Mouse (Mus musculus): ENCODE results near the gene Bcap29. TPM values are rescaled to one million over a fixed set of nuclear protein-coding genes. Genes with fewer than 3 reads are reported as not detected.

The Bcap29 gene
- 10 to 100 TPM; 29.3 TPM for total RNA-seq (2023)

DNA sequence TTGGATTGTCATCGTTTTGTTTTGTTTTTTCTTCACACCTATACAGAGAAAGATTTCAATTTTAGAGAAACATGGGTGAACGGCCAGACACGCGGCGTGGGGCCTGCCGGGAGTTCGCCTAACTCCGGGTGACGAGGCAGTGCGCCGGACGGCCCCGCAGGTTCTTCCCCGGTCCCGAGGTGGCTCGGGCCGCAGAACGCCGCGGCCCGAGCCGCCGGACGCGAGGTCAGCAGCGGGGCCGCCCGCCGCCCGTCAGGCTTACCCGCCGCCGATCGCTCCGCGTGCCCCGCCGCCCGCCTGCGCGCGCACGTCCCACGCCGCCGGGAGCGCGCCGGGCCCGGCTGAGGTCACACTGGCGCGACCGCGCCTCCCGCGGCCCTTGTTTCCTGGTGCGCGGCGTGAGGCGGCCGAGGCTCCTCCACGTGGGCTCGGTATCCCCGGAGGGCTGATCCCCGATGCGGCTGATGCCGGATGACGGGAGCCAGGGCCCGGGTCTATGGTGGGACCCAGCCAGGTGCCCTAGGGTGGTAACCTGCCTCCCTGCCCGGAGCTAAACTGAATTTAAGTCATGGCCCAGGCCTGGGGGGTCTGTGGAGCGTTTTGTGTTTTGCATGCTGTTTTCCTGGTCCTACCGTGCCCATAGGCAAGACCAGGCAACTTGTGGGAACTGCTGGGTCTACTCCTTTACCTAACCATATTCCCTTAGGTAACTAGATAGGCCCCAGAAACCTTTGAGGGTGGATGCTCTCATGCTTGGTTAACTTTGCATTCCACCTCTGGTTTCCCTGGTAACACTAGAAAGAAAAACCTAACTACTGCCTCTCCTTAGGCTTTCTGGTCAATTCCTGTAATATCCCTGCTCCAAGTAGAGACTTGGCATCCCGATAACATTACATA, at the start of gene Bcap29:
TSS of gene Bcap29 (minus strand) at position 316 of the 897 bp plus-strand sequence.

DNA sequence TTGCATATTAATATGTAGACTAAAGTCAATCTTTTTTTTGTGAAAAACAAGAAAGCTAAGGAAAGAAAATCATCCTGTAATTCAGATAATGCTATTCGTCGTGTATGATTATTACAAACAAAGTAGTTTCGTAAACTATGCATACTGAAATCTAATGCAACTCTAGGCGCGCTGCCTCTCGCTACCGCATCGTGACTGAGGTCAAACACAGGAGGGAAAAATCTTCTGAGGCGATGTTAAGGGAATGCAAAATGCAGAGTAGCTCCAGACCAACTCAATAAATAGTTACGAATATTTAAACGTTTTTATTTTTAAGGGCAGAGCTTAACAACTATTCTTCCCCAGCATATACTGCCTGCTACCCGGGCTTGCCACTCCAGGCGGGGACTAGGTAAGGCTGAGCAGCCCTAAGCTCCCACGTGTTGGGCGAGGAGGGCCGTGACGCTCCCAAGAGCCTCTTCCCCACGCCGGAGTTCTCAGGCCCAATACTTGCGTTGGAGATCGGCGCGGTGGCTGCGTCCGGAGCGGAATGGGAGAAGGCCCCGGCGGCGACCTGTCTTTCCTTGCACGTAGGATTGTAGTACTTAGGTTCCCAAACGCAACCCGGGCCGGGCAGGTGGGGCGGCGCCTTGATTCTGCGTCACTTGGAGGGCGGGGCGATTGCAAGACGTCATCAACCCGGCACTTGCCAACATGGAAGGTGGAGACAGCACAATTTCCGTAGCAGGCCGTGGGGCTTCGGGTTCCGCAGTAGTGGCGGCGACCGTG, 19.9 kb upstream of the Bcap29 start, which contains the start of the genes Dus4l and Cog5:
TSS of gene Dus4l (minus strand) at position 630 of the 768 bp plus-strand sequence.
TSS of gene Cog5 (plus strand) at position 673 of the 768 bp plus-strand sequence.

Other genes with a start within 250 kb of the Bcap29 start
- not detected for gene Slc26a3, start 243.8 kb downstream of the Bcap29 start, total RNA-seq (2023)
- gene Cbll1, start 135.0 kb downstream of the Bcap29 start, total RNA-seq (2023): 10 to 100 TPM; 28.5 to 29.2 TPM
- gene Slc26a4, start 74.7 kb downstream of the Bcap29 start, total RNA-seq (2023): not detected
- 1 to 10 TPM; 1.9 to 5.2 TPM for gene Dus4l, start 20.2 kb upstream of the Bcap29 start, total RNA-seq (2023)
- 10 to 100 TPM; 43.7 to 48.9 TPM for gene Cog5, start 20.2 kb upstream of the Bcap29 start, total RNA-seq (2023)
- gene Gpr22, start 79.3 kb upstream of the Bcap29 start, total RNA-seq (2023): not detected